Mouse (Mus musculus) thymus, adult 18-20 months (tissue): ENCODE measurements around the gene Lasp1.

Source experiments
- DNase-seq, 2 experiments: peaks; one replicate each; pipeline ENCODE4 v3.0.0; 2022; ENCODE audit warnings: mixed read lengths in 2 of 2

Lasp1 gene

GRCm38 (mm10) chr11:97797369-97798082, 1.3 kb upstream of the Lasp1 start:
- no peak for DNase-seq

DNA sequence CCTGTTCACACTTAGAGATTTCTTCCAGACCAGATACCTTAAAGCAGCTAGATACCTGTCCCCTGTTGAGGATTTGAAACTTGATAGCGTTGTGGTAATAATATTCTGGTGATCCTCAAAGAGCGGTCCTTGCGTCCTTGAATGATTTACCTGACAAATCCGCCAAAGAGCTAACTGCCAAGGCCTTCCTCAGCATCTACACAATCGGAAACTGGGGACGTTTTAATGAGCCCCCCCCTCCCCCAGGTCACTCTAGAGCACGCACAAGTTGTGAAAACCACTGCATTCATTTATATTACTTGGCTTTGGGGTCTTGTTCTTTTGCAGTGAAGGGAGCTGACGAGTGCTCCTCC, 741 bp upstream of the Lasp1 start:
- DNase-seq: no peak

DNA sequence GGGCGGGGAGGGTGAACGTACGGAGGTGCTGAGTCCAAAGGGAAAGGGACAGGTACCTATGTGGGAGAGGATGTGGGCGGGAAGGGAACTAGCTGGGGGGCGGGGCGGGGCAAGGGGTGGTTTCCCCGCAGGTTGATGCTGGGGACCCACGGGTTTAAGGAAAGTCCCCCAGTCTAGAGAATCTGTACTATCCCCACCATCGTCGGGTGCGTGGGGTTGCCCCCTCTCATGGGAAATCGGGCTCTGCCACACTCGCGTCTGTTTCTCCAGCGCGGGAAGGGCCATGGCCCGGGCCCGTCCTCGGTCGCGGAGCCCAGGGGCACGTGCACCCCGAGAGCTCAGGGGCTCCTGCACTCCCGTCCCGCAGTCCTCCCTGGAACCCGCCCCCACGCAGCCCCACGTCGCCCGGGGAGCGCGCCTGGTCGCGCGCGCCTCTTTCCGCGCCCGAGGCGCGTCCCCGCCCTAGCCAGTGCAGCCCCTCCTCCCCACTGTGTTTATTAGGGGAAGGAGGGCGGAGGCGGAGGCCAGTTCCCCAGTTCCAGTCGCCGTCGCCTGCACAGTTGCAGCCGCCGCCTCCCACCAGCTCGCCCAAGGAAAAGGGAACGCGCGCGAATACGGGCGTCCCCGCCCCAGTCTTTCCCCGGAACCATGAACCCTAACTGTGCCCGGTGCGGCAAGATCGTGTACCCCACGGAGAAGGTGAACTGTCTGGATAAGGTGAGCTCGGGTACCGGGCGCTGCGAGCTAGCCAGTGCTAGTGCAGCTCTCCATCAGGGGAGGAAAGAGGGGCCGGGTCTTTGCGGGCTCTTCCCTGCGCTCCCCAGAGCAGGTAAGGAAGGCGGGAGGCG, 570 bp downstream of the Lasp1 start:
- DNase-seq: peak; percentile 76 to 82

DNA sequence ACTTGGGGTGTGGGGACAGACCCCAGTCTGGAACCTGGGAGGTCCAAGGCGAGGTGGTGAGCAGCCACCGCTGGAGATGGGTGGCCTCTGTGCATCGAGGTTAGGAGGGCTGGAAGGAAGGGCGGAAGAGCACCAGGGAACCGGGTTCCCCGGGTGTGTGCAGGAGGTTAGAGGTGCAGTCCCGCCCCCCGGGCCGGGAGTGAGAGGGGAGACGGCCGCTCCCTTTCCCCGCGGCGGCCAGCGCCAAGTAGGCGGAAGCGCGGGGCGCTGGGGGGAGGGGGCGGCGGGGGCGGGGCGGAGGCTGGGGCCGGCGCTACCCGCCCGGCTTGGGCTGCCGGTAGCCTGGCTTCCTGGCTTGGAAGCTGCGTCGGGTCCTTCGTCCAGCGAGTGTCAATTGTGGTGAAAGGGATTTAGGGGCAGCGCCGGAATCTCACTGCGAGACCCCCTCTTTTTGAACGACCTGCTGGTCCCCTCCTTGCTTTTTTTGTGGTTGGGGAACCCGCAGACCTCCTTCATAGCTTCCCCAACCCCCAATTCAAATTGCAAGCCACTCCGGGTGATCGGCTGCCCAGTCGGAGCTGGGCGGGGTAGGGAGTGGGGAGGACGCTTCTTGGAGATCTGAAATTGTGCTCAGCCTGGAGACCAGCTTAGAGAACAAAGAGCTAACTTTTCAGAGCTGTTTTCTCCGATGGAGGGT, 1.3 kb downstream of the Lasp1 start:
- DNase-seq: peak in 1 of 2 experiments; percentile 72

- no peak for DNase-seq
These were observed 2.0 kb downstream of the Lasp1 start for GRCm38 (mm10) chr11:97800691-97801408.

DNA sequence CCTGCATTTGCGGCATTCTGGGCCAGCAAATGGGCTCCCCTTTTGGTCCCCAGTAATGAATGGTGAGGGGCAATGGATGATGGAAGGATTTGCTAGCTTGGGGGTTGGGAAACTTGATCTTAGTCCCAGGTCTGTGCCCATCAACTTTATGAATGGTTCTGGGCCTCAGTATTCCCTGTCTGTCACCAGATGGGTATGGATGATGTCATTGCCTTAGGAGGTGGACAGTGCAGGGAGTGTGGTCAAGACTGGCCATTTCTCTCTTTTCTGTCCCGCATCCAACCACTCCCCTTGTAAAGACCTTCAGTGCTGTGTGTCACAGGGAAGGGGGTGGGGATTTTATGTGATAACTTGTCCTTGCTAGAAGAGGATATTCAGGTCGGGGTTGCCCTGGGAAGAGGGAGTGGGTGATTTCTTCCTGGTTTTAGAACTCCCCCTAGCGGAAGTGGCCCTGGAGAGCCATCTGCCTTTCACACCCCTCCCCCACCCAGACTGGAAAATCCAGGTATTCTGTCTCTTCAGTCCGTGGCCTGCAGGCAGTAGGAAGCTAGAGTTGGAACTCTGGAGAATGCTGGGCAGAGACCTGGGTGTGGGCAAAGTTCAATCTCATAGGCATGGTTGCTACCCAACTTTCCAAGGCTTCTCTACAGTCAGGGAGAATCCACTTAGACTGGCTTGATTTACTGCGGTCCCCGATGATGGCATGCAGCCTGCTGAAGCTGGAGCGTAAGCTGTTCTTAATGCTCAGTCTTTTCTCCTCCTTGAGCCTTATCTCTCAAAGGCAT, 2.8 kb downstream of the Lasp1 start:
- DNase-seq: no peak

DNA sequence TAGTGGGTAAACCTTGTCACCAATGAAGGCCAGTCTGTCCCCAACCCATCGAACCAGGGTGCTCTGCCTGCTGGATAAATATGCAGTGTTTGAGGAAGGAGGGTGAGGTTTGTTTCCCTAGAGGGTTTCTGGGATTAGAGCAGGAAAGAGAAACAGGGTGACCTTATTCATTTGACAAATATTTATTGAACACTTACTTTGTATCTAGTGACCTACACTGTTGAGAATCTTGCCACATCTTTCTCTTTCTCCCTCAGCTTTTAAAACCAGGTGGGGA, 3.3 kb downstream of the Lasp1 start:
- DNase-seq: no peak

GRCm38 (mm10) chr11:97802495-97802894, 3.7 kb downstream of the Lasp1 start:
- DNase-seq: no peak

GRCm38 (mm10) chr11:97803847-97804246, 5.0 kb downstream of the Lasp1 start:
- DNase-seq: no peak

DNA sequence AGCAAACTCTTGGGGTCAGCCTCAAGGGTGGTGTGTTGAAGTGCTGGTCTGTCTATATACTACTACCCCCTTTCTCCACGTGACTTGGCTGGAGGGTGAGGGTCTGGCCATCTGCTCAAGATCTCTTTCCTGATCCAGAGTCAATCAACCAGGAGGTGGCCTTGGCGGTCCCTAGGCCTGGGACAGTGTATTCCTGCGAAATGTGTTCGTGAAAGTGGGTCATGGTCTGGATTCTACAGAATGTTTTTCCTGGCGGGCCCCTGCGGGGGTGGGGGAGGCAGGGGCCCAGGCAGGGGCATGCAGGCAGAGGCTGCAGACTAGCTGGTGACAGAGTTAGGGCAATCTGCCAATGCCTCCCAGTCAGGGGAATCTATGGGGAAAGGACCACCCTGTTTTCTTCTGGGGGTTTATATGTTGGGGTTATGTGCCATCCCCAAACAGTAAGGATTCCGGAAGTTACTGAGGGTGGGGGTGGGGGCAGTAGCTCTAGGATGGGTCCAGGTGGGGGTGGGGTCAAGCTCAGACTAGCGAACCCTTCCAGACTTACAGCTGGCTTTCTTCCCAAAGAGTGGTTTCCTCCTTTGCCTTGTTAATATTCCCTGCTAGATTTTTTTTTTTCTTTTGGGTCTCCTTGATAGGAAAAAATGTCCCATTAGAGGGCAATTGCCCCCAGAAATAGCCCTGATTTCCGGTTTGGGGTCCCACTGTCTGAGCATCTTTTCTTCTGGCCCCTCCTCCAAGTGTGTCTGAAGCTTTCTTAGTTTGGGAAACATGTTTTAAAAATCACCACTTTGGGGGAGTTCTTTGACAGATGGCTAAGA, 6.3 kb downstream of the Lasp1 start:
- DNase-seq: no peak

DNA sequence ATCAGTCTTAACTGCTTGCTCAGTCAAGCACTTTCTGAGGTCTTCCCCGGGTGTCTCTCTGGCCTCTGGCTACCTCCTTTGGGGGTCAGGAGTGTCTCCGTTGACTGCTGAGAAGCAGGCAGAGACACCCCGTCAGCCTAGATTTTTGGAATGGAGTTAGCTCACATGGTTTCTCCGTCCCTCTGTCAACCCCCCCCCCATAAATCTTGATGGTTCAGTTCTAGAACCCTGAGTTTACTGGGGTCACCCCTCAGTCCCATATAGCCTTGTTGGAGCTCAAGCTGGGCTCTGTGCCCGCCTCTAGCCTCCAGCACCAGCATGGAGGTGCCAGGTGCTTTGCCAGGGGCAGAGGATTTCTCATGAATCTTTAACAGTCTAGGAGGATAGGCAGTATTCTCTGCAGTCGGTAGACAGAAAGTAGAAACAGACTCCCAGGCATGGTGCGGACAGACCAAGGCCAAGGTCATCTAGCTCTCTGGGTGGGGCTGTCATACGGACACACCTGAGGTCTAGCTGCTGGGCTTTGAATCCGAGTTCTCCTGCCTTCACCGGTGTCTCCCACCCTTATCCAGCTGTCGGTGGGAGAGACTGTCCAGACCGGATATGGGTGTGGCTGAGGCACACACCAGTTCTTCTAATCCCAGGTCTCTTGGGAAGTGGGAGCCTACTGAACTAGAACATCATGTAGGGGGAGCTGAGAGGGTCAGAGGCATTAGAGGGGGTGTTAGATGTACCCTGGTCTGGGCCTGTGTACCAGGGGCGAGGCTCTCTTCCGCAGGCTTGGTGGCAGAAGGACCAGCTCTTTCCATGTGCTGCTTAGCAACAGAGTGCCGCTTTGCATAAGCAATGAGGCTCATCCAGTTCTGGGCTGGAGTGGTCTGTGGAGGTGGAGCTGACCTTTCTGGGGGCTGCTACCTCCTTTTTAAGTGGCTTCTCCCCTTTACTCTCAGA, 7.1 kb downstream of the Lasp1 start:
- DNase-seq: no peak

GRCm38 (mm10) chr11:97806613-97806964, 7.8 kb downstream of the Lasp1 start:
- no peak for DNase-seq

DNA sequence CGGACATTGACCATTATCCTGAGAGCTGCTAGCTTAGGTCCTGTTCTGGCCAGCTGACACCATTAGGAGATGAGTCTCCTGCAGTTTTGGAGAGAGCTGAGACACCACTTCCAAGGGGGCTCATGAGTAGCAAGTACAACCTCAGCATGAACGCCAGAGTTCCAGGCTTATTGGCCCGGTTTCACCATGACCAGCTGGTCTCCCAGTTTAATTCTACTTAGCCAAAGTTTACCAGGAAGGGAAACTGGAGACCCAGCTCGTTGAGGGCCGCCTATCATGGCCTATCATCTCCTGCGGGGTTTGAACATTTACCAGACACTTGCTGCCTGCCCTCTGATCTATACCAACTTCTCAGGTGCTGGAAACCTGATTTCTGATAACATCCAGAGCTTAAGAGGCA, 8.8 kb downstream of the Lasp1 start:
- DNase-seq: no peak

- peak in 1 of 2 experiments; percentile 47 for DNase-seq
These were observed 9.3 kb downstream of the Lasp1 start for GRCm38 (mm10) chr11:97808093-97808492.

DNA sequence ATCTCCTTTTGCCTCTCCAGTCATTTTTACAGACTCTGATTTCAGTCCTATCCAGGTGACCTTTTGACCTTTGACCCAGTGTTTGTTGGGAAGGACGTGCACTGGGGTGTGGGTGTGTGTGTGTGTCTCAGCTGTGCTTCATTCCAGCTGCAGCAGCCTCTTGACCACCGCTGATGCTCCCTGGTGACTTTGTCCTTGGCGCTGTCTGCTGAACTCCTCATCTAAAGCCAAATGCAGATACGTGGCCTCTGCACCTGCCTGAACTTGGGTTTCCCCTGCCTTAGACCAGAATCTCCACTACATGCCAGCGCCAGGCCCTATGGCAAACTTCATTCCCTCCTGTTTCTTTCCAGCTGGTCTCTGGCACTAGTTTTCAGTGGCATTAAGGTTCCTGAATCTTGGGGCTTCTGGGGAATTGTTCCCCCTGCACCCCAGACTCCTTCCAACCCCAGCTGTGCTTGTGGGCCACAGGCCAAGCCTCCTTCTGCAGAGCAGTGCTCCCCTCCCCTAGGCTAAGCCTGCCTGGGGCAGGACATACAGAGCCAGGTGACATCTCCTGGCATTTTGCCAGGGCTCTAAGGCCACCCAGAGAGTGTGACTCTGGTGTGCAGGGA, 9.9 kb downstream of the Lasp1 start:
- no peak for DNase-seq

DNA sequence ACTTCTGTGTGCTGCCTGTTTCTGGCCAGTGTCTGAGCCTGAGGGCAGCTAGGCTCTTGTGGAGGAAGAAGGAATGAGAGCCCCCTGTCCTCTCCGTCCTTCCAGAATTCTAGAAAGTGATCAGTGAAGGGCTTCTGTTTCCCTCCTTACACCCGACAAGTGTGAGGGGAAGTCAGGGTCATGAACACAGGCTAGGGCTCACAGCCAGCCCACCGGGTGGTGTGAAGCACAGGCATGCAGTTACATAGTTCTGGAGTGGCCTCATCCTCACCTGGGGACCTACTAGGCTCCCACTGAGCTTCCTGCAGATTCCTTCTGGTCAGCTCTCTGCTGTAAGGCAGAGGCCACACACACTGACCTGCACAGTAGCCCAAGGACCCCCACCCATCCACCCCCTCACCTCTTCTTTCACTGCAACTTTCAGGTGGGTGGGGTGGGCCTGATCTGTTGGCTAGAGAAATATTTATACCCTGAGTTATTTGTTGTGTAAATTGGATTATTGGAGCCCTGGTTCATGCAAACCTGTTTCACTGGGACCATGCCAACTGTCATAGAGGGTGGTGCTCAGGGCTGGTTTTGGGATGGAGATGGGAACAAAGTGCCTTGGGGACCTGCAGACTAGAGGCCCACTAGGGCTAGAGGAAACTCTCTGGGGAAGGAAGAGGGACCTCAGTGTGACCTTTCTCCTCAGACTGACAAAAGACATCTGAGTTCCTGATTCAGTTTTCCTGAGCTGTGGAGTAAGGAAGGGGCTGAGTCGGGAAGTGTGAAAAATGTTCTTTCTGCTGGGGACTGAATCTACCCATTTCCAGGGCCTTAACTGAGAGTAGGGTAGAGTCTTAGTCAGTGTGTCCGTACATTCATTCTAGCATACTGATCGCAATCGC, 10.7 kb downstream of the Lasp1 start:
- DNase-seq: no peak

DNA sequence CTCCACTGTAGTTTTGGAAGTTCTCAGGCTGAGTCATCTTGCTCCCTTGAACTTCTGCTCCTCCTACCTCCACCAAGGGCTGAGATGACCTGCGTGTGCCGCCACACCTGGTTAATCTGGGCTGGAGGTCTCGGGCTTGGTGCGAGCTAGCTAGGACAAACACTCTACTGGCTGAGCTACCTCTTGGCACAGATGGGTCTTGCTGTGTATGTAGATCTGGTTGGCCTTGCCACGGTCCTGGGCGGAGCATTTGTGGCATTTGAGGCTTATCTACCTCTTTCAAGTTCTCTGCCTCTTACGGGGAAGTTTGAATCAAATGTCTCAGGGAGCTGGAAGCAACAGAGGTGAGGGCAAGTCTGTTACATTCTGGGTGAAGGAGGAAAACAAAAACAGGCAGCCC, 11.6 kb downstream of the Lasp1 start:
- peak in 1 of 2 experiments; percentile 49 for DNase-seq

- no peak for DNase-seq
These were observed 12.2 kb downstream of the Lasp1 start for GRCm38 (mm10) chr11:97810970-97811369.
